Mouse (Mus musculus) fat pad, adult 2 months (tissue): ENCODE data around the gene Gm2174.

Experiments
- DNase-seq: peaks from one replicate; pipeline ENCODE4 v3.0.0-alpha.2; 2011; ENCODE audit warnings: low read depth, low spot score; ENCODE audit errors: extremely low read depth

Gm2174 gene

DNA sequence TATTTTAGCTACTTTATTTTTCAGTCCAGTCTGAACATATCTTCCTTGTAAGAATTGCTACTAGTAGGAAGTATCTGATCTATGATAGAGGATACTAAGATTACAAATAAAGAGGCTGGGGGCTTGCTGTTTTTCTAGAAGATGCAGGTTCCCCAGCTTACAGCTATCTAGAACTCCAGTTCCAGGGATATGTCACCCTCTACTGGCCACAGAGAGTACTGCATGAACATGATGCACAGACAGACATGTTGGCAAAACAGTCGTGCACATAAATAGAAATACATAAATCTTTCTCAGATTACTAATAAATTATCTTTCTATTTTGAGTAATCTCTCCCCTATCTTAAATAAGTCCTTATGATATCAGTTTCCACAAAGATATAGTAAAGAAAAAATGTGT lies 42.0 kb downstream of the Gm2174 start:
- no peak for DNase-seq

DNA sequence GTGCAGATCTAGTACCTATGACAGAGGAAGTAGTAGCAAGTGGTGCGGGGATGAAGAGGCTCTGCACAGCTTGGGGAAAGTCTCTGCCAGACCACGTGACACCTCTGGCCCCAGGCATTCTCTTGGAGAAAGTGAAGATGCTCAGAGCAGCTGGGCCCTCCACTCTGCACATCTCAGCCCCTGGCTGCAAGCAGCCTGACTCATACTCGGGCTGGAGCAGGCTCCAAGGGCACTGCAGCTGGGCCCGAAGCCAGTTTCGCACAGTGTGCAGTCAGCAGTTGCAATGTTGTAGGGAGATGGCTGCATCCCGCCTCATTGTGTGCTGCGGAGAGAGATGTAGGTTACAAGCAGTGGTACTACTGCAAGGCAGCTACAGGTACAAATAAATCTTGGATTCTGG lies 49.5 kb downstream of the Gm2174 start:
- DNase-seq = no peak
